Mouse (Mus musculus) heart, adult 2 months (tissue): ENCODE data around the gene Ciapin1. TPM values are rescaled to one million over a fixed set of nuclear protein-coding genes. Genes with fewer than 3 reads are reported as not detected.
A peak's percentile ranks its signal among the peaks of the same experiment; 100 is the strongest.

ENCODE experiments used
- DNase-seq, 2 experiments: peaks; one replicate each; pipeline ENCODE4 v3.0.0; 2021
- H3K27ac ChIP-seq: fragments of 200-600 bp; 2 replicates; pipeline ENCODE4 v1.8.1; 2022
- H3K27me3 ChIP-seq: fragments of 200-500 bp; 2 replicates; pipeline ENCODE4 v1.6.1; 2012; ENCODE audit warnings: mild to moderate bottlenecking, low read length, inconsistent platforms, mixed read lengths; ENCODE audit not compliant: control insufficient read depth, insufficient read depth
- H3K36me3 ChIP-seq: fragments of 200-500 bp; 2 replicates; pipeline ENCODE4 v1.6.1; 2012; ENCODE audit warnings: low read length, inconsistent platforms; ENCODE audit not compliant: control insufficient read depth, insufficient read depth
- H3K4me1 ChIP-seq: fragments of 200-500 bp; 2 replicates; pipeline ENCODE4 v1.6.1; 2011; ENCODE audit warnings: low read length; ENCODE audit not compliant: control insufficient read depth, insufficient read depth
- H3K4me3 ChIP-seq: fragments of 200-600 bp; 2 replicates; pipeline ENCODE4 v1.8.1; 2022
- H3K79me2 ChIP-seq: fragments of 200-500 bp; replicated peaks from 2 replicates; pipeline ENCODE4 v1.6.1; 2012; ENCODE audit warnings: mild to moderate bottlenecking, inconsistent platforms, low read length, moderate library complexity, mixed read lengths; ENCODE audit not compliant: control insufficient read depth, insufficient read depth
- H3K9ac ChIP-seq: fragments of 200-500 bp; 2 replicates; pipeline ENCODE4 v1.6.1; 2012; ENCODE audit warnings: low read depth, mild to moderate bottlenecking, control low read depth, inconsistent platforms, low read length, mixed read lengths
- CTCF ChIP-seq: fragments of 200-600 bp; IDR thresholded peaks from 2 replicates; pipeline ENCODE4 v1.8.1; 2022; ENCODE audit warnings: antibody characterized with exemption, mild to moderate bottlenecking, moderate library complexity
- EP300 ChIP-seq: fragments of 200-500 bp; IDR thresholded peaks from 2 replicates; pipeline ENCODE4 v1.6.1; 2011; ENCODE audit warnings: low read depth, low read length, control low read depth; ENCODE audit not compliant: insufficient read depth
- POLR2A ChIP-seq: fragments of 200-500 bp; IDR thresholded peaks from 2 replicates; pipeline ENCODE4 v1.6.1; 2011; ENCODE audit warnings: mild to moderate bottlenecking, low read depth, low read length, control low read depth; ENCODE audit not compliant: insufficient read depth
- WGBS: fragments of 180-500 bp; shearing (Covaris S2); methylation state at CpG from one replicate; pipeline ENCODE4 v1.1.7; 2018; 5-methylcytosine and 5-hydroxymethylcytosine counted together
- intact Hi-C: fragments of 180-260 bp; cut with DNase I; formaldehyde crosslinking; loops from one replicate; pipeline ENCODE4 v1.15.1; 2025
- polyA plus RNA-seq: library from polyadenylated mRNA; depleted of rRNA; stranded (reverse); fragments of >200 nt; gene quantifications from 2 replicates; pipeline ENCODE4 v1.2.3, GENCODE M21; 2012
- total RNA-seq, 2 experiments: library from RNA; stranded (reverse); gene quantifications; 2 replicates each; pipeline ENCODE4 v1.2.3; 2021

The Ciapin1 gene
- total and polyA plus RNA-seq, 3 experiments = 57.2 to 98.6 (median 81.9) TPM

DNA sequence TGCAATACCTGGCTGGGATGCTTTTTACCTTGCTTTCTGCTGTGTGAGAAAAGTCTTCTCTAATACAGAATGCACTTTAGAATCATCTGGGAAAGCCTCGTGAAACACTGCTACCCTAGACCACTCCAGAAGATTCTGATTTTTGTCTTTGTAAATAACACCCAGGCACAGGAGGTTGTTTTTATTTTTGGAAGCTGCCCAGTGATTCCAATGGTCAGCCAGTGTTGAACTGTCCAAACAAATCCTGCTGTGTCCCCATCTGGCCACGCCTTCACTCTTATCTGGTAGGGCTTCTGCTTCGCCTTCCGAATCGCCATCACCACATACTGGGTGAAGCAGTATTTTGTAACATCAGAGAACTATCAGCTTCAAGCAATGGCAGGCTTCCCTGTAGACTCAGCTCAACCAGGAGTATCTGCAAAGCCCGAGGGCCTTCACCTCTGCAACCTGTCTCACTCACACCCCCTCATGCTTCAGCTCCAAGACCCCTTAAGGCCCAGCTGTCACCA is 18.4 kb downstream of the Ciapin1 start:
- Histone ChIP-seq H3K4me3 (no peak overlapping the region), H3K27me3 (no peaks in the 10 kb centered on the region), H3K9ac (no peak overlapping the region), H3K4me1 (no peaks in the 10 kb centered on the region), H3K27ac (no peak overlapping the region), H3K36me3 (no peaks in the 10 kb centered on the region), H3K79me2 (no peaks in the 10 kb centered on the region)
- WGBS = 53% methylated on average over 6 of the region's 6 CpGs
- TF ChIP-seq EP300 (no peak), CTCF (no peak), POLR2A (no peak)
- DNase-seq = no peak
- intact Hi-C loops = no loop called here

GRCm38 (mm10) chr8:94817933-94818332 is 20.2 kb downstream of the Ciapin1 start:
- Histone ChIP-seq H3K79me2 (no peaks in the 10 kb centered on the region), H3K27me3 (no peaks in the 10 kb centered on the region), H3K4me1 (no peaks in the 10 kb centered on the region; the same call in 1 of the 2 replicates), H3K27ac (no peak overlapping the region), H3K9ac (no peak overlapping the region), H3K4me3 (no peak overlapping the region), H3K36me3 (no peaks in the 10 kb centered on the region)
- DNase-seq = no peak
- intact Hi-C loops = no loop called here
- no peak for TF ChIP-seq POLR2A
- TF ChIP-seq CTCF = no peak
- no peak for TF ChIP-seq EP300
- WGBS = 80% methylated on average over 11 of the region's 11 CpGs

DNA sequence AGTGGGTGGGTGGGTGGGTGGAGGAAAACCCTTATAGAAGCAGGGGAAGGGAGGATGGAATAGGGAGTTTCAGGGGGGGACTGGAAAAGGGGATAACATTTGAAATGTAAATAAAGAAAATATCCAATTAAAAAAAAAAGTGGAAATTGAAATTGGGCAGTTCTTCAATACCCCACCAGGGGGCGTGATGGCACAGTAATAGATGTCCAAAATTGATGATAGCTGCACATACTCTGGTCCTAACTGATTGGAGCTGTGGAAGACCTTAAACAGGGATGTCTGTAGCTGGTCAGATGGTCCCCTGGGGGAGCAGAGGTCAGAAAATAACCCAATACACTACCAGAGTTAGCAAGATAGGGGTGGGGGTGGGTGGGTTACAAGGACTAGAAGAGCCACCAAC is 23.6 kb downstream of the Ciapin1 start:
- Histone ChIP-seq H3K27me3 (no peaks in the 10 kb centered on the region), H3K79me2 (no peaks in the 10 kb centered on the region), H3K4me1 (peaks cover 2% of the 10 kb centered on the region), H3K27ac (no peak overlapping the region), H3K9ac (no peak overlapping the region), H3K4me3 (no peak overlapping the region), H3K36me3 (no peaks in the 10 kb centered on the region)
- DNase-seq = no peak
- intact Hi-C loops = loop anchor here (2.0 to 5.0 kb wide), 4 partner anchors 94 to 322 kb away; partner anchors contain the start of gene Cpne2
- WGBS = 4% methylated on average over 1 of the region's 1 CpGs
- TF ChIP-seq CTCF = peak; percentile 86
- TF ChIP-seq EP300 = no peak

DNA sequence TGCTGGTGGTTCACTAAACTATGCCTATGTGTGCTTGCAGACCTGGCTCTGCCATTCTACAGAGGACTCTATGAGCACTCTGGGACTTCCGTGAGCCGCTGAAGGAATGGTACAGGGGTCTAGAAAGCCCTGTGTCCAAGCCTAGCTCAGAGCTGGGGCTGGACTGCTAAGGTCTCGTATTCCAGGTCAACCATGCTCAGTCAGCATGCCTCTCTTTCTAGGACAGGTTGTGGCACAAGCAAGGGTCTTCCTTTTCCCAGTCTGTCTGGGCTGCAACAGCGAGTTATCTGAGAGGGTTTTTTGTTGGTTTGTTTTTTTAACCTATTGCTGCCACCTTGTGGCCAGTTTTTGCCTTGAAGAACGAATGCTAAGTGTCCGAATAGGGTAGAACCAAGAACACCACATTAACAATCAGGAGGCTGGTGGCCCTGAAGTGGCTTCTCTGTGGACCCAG is 25.5 kb downstream of the Ciapin1 start:
- peak; percentile 81 to 87 for DNase-seq
- H3K4me1 ChIP-seq = peaks cover 2% of the 10 kb centered on the region
- no peaks in the 10 kb centered on the region for H3K36me3 ChIP-seq
- WGBS = 33% methylated on average over 6 of the region's 6 CpGs
- intact Hi-C loops = loop anchor here (1.0 to 5.0 kb wide), 4 partner anchors 108 to 320 kb away; partner anchors contain the start of gene Cpne2
- H3K9ac ChIP-seq = no peak overlapping the region
- H3K4me3 ChIP-seq = no peak overlapping the region
- H3K79me2 ChIP-seq = no peaks in the 10 kb centered on the region
- peak; percentile 85 for TF ChIP-seq CTCF
- no peak for TF ChIP-seq POLR2A
- TF ChIP-seq EP300 = no peak
- no peak overlapping the region for H3K27ac ChIP-seq
- H3K27me3 ChIP-seq = no peaks in the 10 kb centered on the region

GRCm38 (mm10) chr8:94811654-94812053 is 26.5 kb downstream of the Ciapin1 start:
- DNase-seq = no peak
- 78% methylated on average over 6 of the region's 6 CpGs for WGBS
- no peak for TF ChIP-seq CTCF
- no peak for TF ChIP-seq POLR2A
- no peak for TF ChIP-seq EP300
- Histone ChIP-seq H3K4me1 (peaks cover 2% of the 10 kb centered on the region), H3K4me3 (no peak overlapping the region), H3K79me2 (no peaks in the 10 kb centered on the region), H3K27ac (no peak overlapping the region), H3K9ac (no peak overlapping the region), H3K36me3 (no peaks in the 10 kb centered on the region), H3K27me3 (no peaks in the 10 kb centered on the region)
- intact Hi-C loops = loop anchor here (1.0 to 5.0 kb wide), 4 partner anchors 107 to 319 kb away; partner anchors contain the start of gene Cpne2

GRCm38 (mm10) chr8:94810855-94811254 is 27.3 kb downstream of the Ciapin1 start:
- Histone ChIP-seq H3K27me3 (no peaks in the 10 kb centered on the region), H3K79me2 (no peaks in the 10 kb centered on the region), H3K4me1 (peaks cover 2% of the 10 kb centered on the region), H3K4me3 (no peak overlapping the region), H3K9ac (no peak overlapping the region), H3K27ac (no peak overlapping the region), H3K36me3 (no peaks in the 10 kb centered on the region)
- intact Hi-C loops = loop anchor here (5.0 kb wide), 3 partner anchors 219 to 319 kb away; partner anchors contain the start of gene Cpne2
- no peak for TF ChIP-seq CTCF
- no peak for TF ChIP-seq POLR2A
- no peak for TF ChIP-seq EP300
- 77% methylated on average over 5 of the region's 5 CpGs for WGBS
- DNase-seq = no peak
